12 mouse cellular contexts compared by ENCODE assay signal in the genomic region with DNA sequence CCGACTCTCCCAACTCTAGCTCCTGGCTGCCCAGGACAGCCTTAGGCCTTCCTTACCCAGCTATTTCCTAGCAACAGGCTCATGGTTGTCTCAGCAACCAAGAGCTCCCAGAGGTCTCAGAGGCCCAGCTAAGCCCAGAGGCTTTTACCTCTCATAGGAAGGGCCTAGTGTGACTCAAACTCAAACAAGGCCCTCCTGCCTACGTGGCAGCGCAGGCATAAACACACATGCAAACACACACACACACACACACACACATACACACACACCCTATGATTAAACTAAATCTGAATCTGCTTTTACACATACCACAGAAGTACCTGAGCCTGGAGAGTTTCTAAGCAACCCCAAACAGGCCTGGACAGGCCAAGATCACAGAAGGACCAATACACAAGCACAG. TPM values are rescaled to one million over a fixed set of nuclear protein-coding genes. Genes with fewer than 3 reads are reported as not detected.
DNase-seq lines count a peak whose midpoint lies in the region; ATAC-seq lines count a peak whose summit lies in the region.
"Had no signal": no experiment of that assay in that cellular context is flagged by ENCODE, and none has a peak within 500 bp of the region (broad histone marks: within the 10 kb centered on the region; RNA-seq: fewer than 3 reads in every experiment).

No protein-coding gene starts in this region.

- H3K4me2 ChIP-seq in hindbrain, embryonic 12.5 days (replicated peaks), result no peak overlapping the region
- H3K4me2 ChIP-seq in hindbrain, embryonic 14.5 days (replicated peaks), result no peak overlapping the region
- 0 out of 2 replicates have a peak overlapping the region, but pooled peaks have one; percentile 84 for H3K4me2 ChIP-seq in neural tube, embryonic 12.5 days (replicated peaks)
- no peak overlapping the region for H3K4me2 ChIP-seq in neural tube, embryonic 15.5 days
- 0 out of 2 replicates have a peak overlapping the region, but pooled peaks have one; percentile 92 for H3K4me2 ChIP-seq in embryonic facial prominence, embryonic 14.5 days (ENCODE audit: low read depth, low read length)
- H3K4me2 ChIP-seq in stomach, embryonic 15.5 days, result peak overlapping the region; percentile 90

- DNase-seq in hindbrain, embryonic 14.5 days (ENCODE audit: low spot score), result no peak
- no peak for DNase-seq in embryonic facial prominence, embryonic 14.5 days (ENCODE audit: low spot score)
- no peak for DNase-seq in right cerebral cortex, postnatal 14 days
- no peak for DNase-seq in cerebellum, adult 9-11 months
- DNase-seq: forebrain, postnatal 0 days; heart, adult 18-20 months; kidney, adult 18-20 months; spleen, adult 18-20 months had no signal

- no peak for ATAC-seq in hindbrain, embryonic 12.5 days (ENCODE audit: low FRiP score)
- no peak for ATAC-seq in hindbrain, embryonic 14.5 days (ENCODE audit: low FRiP score)
- no peak for ATAC-seq in neural tube, embryonic 12.5 days (ENCODE audit: low FRiP score, low read depth)
- no peak for ATAC-seq in neural tube, embryonic 15.5 days (ENCODE audit: low FRiP score)
- ATAC-seq in embryonic facial prominence, embryonic 14.5 days (ENCODE audit: low read depth), result no peak
- ATAC-seq in stomach, embryonic 15.5 days (ENCODE audit: insufficient read depth, low FRiP score, low read depth), result no peak
- ATAC-seq: forebrain, postnatal 0 days had no signal

- H3K4me1 ChIP-seq in hindbrain, embryonic 12.5 days, result peaks cover 27% of the 10 kb centered on the region
- peaks cover 16% of the 10 kb centered on the region; the same call in 1 of the 2 replicates for H3K4me1 ChIP-seq in hindbrain, embryonic 14.5 days (replicated peaks; ENCODE audit: control insufficient read depth, insufficient read depth, low read length)
- peaks cover 36% of the 10 kb centered on the region for H3K4me1 ChIP-seq in neural tube, embryonic 12.5 days
- H3K4me1 ChIP-seq in neural tube, embryonic 15.5 days, result peaks cover 39% of the 10 kb centered on the region
- H3K4me1 ChIP-seq in embryonic facial prominence, embryonic 14.5 days (ENCODE audit: control insufficient read depth, insufficient read depth, low read length), result peaks cover 39% of the 10 kb centered on the region
- peaks cover 47% of the 10 kb centered on the region for H3K4me1 ChIP-seq in stomach, embryonic 15.5 days

- WGBS in hindbrain, embryonic 12.5 days, result 82% methylated on average over 3 of the region's 3 CpGs
- 73% methylated on average over 3 of the region's 3 CpGs for WGBS in hindbrain, embryonic 14.5 days
- 77% methylated on average over 3 of the region's 3 CpGs for WGBS in neural tube, embryonic 12.5 days
- WGBS in neural tube, embryonic 15.5 days, result 82% methylated on average over 3 of the region's 3 CpGs
- 76% methylated on average over 3 of the region's 3 CpGs for WGBS in embryonic facial prominence, embryonic 14.5 days
- WGBS in stomach, embryonic 15.5 days, result 71% methylated on average over 3 of the region's 3 CpGs

- no peaks in the 10 kb centered on the region for H3K9me3 ChIP-seq in hindbrain, embryonic 12.5 days (replicated peaks)
- H3K9me3 ChIP-seq in hindbrain, embryonic 14.5 days (ENCODE audit: control insufficient read depth, low read length), result no peaks in the 10 kb centered on the region
- no peaks in the 10 kb centered on the region for H3K9me3 ChIP-seq in neural tube, embryonic 12.5 days
- no peaks in the 10 kb centered on the region for H3K9me3 ChIP-seq in neural tube, embryonic 15.5 days (replicated peaks)
- no peaks in the 10 kb centered on the region for H3K9me3 ChIP-seq in embryonic facial prominence, embryonic 14.5 days (ENCODE audit: control insufficient read depth, low read length)
- no peaks in the 10 kb centered on the region for H3K9me3 ChIP-seq in stomach, embryonic 15.5 days

- no peak overlapping the region for H3K4me3 ChIP-seq in hindbrain, embryonic 12.5 days
- no peak overlapping the region for H3K4me3 ChIP-seq in hindbrain, embryonic 14.5 days (replicated peaks; ENCODE audit: low read length)
- no peak overlapping the region for H3K4me3 ChIP-seq in neural tube, embryonic 12.5 days
- no peak overlapping the region for H3K4me3 ChIP-seq in neural tube, embryonic 15.5 days (replicated peaks)
- no peak overlapping the region for H3K4me3 ChIP-seq in embryonic facial prominence, embryonic 14.5 days (ENCODE audit: low read depth, low read length)
- H3K4me3 ChIP-seq in stomach, embryonic 15.5 days (replicated peaks), result 0 out of 2 replicates have a peak overlapping the region, but pooled peaks have one; percentile 3

- H3K9ac ChIP-seq in hindbrain, embryonic 12.5 days, result 0 out of 2 replicates have a peak overlapping the region, but pooled peaks have one; percentile 18
- no peak overlapping the region for H3K9ac ChIP-seq in hindbrain, embryonic 14.5 days
- H3K9ac ChIP-seq in neural tube, embryonic 12.5 days, result no peak overlapping the region
- H3K9ac ChIP-seq in neural tube, embryonic 15.5 days (replicated peaks), result no peak overlapping the region
- no peak overlapping the region for H3K9ac ChIP-seq in embryonic facial prominence, embryonic 14.5 days (ENCODE audit: low read depth, low read length)
- no peak overlapping the region for H3K9ac ChIP-seq in stomach, embryonic 15.5 days
- H3K9ac ChIP-seq: forebrain, postnatal 0 days had no signal

- no peak overlapping the region for H3K27ac ChIP-seq in hindbrain, embryonic 12.5 days
- H3K27ac ChIP-seq in hindbrain, embryonic 14.5 days, result no peak overlapping the region
- H3K27ac ChIP-seq in neural tube, embryonic 12.5 days, result no peak overlapping the region
- no peak overlapping the region for H3K27ac ChIP-seq in neural tube, embryonic 15.5 days (replicated peaks)
- H3K27ac ChIP-seq in embryonic facial prominence, embryonic 14.5 days (replicated peaks; ENCODE audit: low read depth, low read length), result no peak overlapping the region; the same call in 1 of the 2 replicates
- no peak overlapping the region for H3K27ac ChIP-seq in stomach, embryonic 15.5 days

- no peaks in the 10 kb centered on the region for H3K36me3 ChIP-seq in hindbrain, embryonic 12.5 days
- H3K36me3 ChIP-seq in hindbrain, embryonic 14.5 days (replicated peaks; ENCODE audit: control insufficient read depth, insufficient read depth), result no peaks in the 10 kb centered on the region
- H3K36me3 ChIP-seq in neural tube, embryonic 12.5 days, result no peaks in the 10 kb centered on the region
- no peaks in the 10 kb centered on the region for H3K36me3 ChIP-seq in neural tube, embryonic 15.5 days
- H3K36me3 ChIP-seq in embryonic facial prominence, embryonic 14.5 days (ENCODE audit: control insufficient read depth, insufficient read depth, low read length), result no peaks in the 10 kb centered on the region
- H3K36me3 ChIP-seq in stomach, embryonic 15.5 days, result no peaks in the 10 kb centered on the region

- peaks cover 24% of the 10 kb centered on the region for H3K27me3 ChIP-seq in hindbrain, embryonic 12.5 days
- H3K27me3 ChIP-seq in hindbrain, embryonic 14.5 days (ENCODE audit: control insufficient read depth, insufficient read depth, low read length), result peaks cover 15% of the 10 kb centered on the region
- peaks cover 13% of the 10 kb centered on the region; the same call in 1 of the 2 replicates for H3K27me3 ChIP-seq in neural tube, embryonic 12.5 days (replicated peaks)
- H3K27me3 ChIP-seq in neural tube, embryonic 15.5 days (replicated peaks), result peaks cover 8% of the 10 kb centered on the region; the same call in 1 of the 2 replicates
- no peaks in the 10 kb centered on the region for H3K27me3 ChIP-seq in embryonic facial prominence, embryonic 14.5 days (replicated peaks; ENCODE audit: control insufficient read depth, insufficient read depth, low read length)
- no peaks in the 10 kb centered on the region for H3K27me3 ChIP-seq in stomach, embryonic 15.5 days (replicated peaks)

RNA-seq across cellular contexts. Expression of gene Tmem95, which starts 0.6 kb away (rescaled TPM):
- polyA plus RNA-seq in hindbrain, embryonic 12.5 days (2016; fragmentation: Nextera tagmentation; extraction: Ambion mirVana), result not detected in 2 replicates
- polyA plus RNA-seq in hindbrain, embryonic 14.5 days (2014; fragmentation: Nextera tagmentation; extraction: Ambion mirVana), result not detected in 2 replicates
- polyA plus RNA-seq in neural tube, embryonic 12.5 days (2016; fragmentation: Nextera tagmentation; extraction: Ambion mirVana), result not detected in 2 replicates
- polyA plus RNA-seq in neural tube, embryonic 15.5 days (2015; fragmentation: Nextera tagmentation; extraction: Ambion mirVana), result not detected in 2 replicates
- not detected in 2 replicates for polyA plus RNA-seq in embryonic facial prominence, embryonic 14.5 days (2014; fragmentation: Nextera tagmentation; extraction: Ambion mirVana)
- not detected in 2 replicates for polyA plus RNA-seq in stomach, embryonic 15.5 days (2015; fragmentation: Nextera tagmentation; extraction: Ambion mirVana)
- polyA plus RNA-seq: forebrain, postnatal 0 days had no signal

RNA-seq across cellular contexts. Expression of gene Kctd11, which starts 2.8 kb away (rescaled TPM):
- polyA plus RNA-seq in hindbrain, embryonic 12.5 days (2016; fragmentation: Nextera tagmentation; extraction: Ambion mirVana), result 2.9 and 3.2 TPM in 2 replicates
- 2.2 and 2.3 TPM in 2 replicates for polyA plus RNA-seq in hindbrain, embryonic 14.5 days (2014; fragmentation: Nextera tagmentation; extraction: Ambion mirVana)
- polyA plus RNA-seq in neural tube, embryonic 12.5 days (2016; fragmentation: Nextera tagmentation; extraction: Ambion mirVana), result 3.1 TPM in 2 replicates
- 2.1 and 3.2 TPM in 2 replicates for polyA plus RNA-seq in neural tube, embryonic 15.5 days (2015; fragmentation: Nextera tagmentation; extraction: Ambion mirVana)
- polyA plus RNA-seq in embryonic facial prominence, embryonic 14.5 days (2014; fragmentation: Nextera tagmentation; extraction: Ambion mirVana), result 5.9 and 7.2 TPM in 2 replicates
- 7.8 and 9.2 TPM in 2 replicates for polyA plus RNA-seq in stomach, embryonic 15.5 days (2015; fragmentation: Nextera tagmentation; extraction: Ambion mirVana)

RNA-seq across cellular contexts. Expression of gene Acap1, which starts 16.9 kb away (rescaled TPM):
- 0.86 and 0.92 TPM in 2 replicates for polyA plus RNA-seq in hindbrain, embryonic 12.5 days (2016; fragmentation: Nextera tagmentation; extraction: Ambion mirVana)
- polyA plus RNA-seq in hindbrain, embryonic 14.5 days (2014; fragmentation: Nextera tagmentation; extraction: Ambion mirVana), result 0.20 and 0.33 TPM in 2 replicates
- polyA plus RNA-seq in neural tube, embryonic 12.5 days (2016; fragmentation: Nextera tagmentation; extraction: Ambion mirVana), result 0.54 and 0.90 TPM in 2 replicates
- polyA plus RNA-seq in neural tube, embryonic 15.5 days (2015; fragmentation: Nextera tagmentation; extraction: Ambion mirVana), result 0.40 and 16.3 TPM in 2 replicates
- polyA plus RNA-seq in embryonic facial prominence, embryonic 14.5 days (2014; fragmentation: Nextera tagmentation; extraction: Ambion mirVana), result 1.5 and 2.1 TPM in 2 replicates
- polyA plus RNA-seq in stomach, embryonic 15.5 days (2015; fragmentation: Nextera tagmentation; extraction: Ambion mirVana), result 5.0 and 6.1 TPM in 2 replicates

RNA-seq across cellular contexts. Expression of gene Tnk1, which starts 19.9 kb away (rescaled TPM):
- polyA plus RNA-seq in hindbrain, embryonic 12.5 days (2016; fragmentation: Nextera tagmentation; extraction: Ambion mirVana), result 0.57 and 1.4 TPM in 2 replicates
- polyA plus RNA-seq in hindbrain, embryonic 14.5 days (2014; fragmentation: Nextera tagmentation; extraction: Ambion mirVana), result not detected in 2 replicates
- 0.22 and 0.30 TPM in 2 replicates for polyA plus RNA-seq in neural tube, embryonic 12.5 days (2016; fragmentation: Nextera tagmentation; extraction: Ambion mirVana)
- polyA plus RNA-seq in neural tube, embryonic 15.5 days (2015; fragmentation: Nextera tagmentation; extraction: Ambion mirVana), result 0.19 and 1.9 TPM in 2 replicates
- polyA plus RNA-seq in embryonic facial prominence, embryonic 14.5 days (2014; fragmentation: Nextera tagmentation; extraction: Ambion mirVana), result 3.2 and 3.7 TPM in 2 replicates
- polyA plus RNA-seq in stomach, embryonic 15.5 days (2015; fragmentation: Nextera tagmentation; extraction: Ambion mirVana), result 12.9 and 15.4 TPM in 2 replicates

RNA-seq across cellular contexts. Expression of gene 2810408A11Rik, which starts 22.4 kb away (rescaled TPM):
- 17.8 TPM in 2 replicates for polyA plus RNA-seq in hindbrain, embryonic 12.5 days (2016; fragmentation: Nextera tagmentation; extraction: Ambion mirVana)
- 5.4 and 7.6 TPM in 2 replicates for polyA plus RNA-seq in hindbrain, embryonic 14.5 days (2014; fragmentation: Nextera tagmentation; extraction: Ambion mirVana)
- 17.7 and 18.1 TPM in 2 replicates for polyA plus RNA-seq in neural tube, embryonic 12.5 days (2016; fragmentation: Nextera tagmentation; extraction: Ambion mirVana)
- polyA plus RNA-seq in neural tube, embryonic 15.5 days (2015; fragmentation: Nextera tagmentation; extraction: Ambion mirVana), result 6.3 and 6.5 TPM in 2 replicates
- polyA plus RNA-seq in embryonic facial prominence, embryonic 14.5 days (2014; fragmentation: Nextera tagmentation; extraction: Ambion mirVana), result 5.7 and 8.3 TPM in 2 replicates
- polyA plus RNA-seq in stomach, embryonic 15.5 days (2015; fragmentation: Nextera tagmentation; extraction: Ambion mirVana), result 7.5 and 10.4 TPM in 2 replicates

Comparison
In these comparisons a context has a peak if more than half of its experiments do, and no peak if none do; other contexts are left out.
1. H3K4me2 ChIP-seq: peak in neural tube, embryonic 12.5 days (single experiment), embryonic facial prominence, embryonic 14.5 days (single experiment) and stomach, embryonic 15.5 days (single experiment); none in hindbrain, embryonic 12.5 days (single experiment), hindbrain, embryonic 14.5 days (single experiment) and neural tube, embryonic 15.5 days (single experiment).